Mouse (Mus musculus): ENCODE results near the gene Prr14. TPM values are rescaled to one million over a fixed set of nuclear protein-coding genes. Genes with fewer than 3 reads are reported as not detected.

Gene Prr14
- polyA plus RNA-seq, 1 experiment from 2014 or later = 55.9 TPM

- H3K9me3 ChIP-seq (replicated peaks) = no peaks in the 10 kb centered on the region
- peaks cover 32% of the 10 kb centered on the region for H3K36me3 ChIP-seq
- H3K4me3 ChIP-seq (replicated peaks) = peak overlapping the region; percentile 88
- peak overlapping the region; percentile 60 for H3K4me2 ChIP-seq (replicated peaks)
- 71% methylated on average over 3 of the region's 3 CpGs for WGBS
- 0 out of 2 replicates have a peak overlapping the region, but pooled peaks have one; percentile 99 for H3K27ac ChIP-seq (replicated peaks)
- H3K9ac ChIP-seq = no peak overlapping the region
- H3K4me1 ChIP-seq = peaks cover 14% of the 10 kb centered on the region
- ATAC-seq (ENCODE audit: insufficient number of reproducible peaks, low FRiP score, low TSS enrichment, low read depth) = no peak
- no peaks in the 10 kb centered on the region for H3K27me3 ChIP-seq
These were observed 54.4 kb downstream of the Prr14 start for GRCm38 (mm10) chr7:127513781-127514180.

GRCm38 (mm10) chr7:127515846-127516245, 56.4 kb downstream of the Prr14 start:
- Histone ChIP-seq H3K27ac (replicated peaks) (no peak overlapping the region), H3K4me3 (replicated peaks) (no peak overlapping the region), H3K4me2 (replicated peaks) (no peak overlapping the region), H3K4me1 (peaks cover 14% of the 10 kb centered on the region), H3K27me3 (no peaks in the 10 kb centered on the region), H3K9ac (no peak overlapping the region), H3K36me3 (peaks cover 46% of the 10 kb centered on the region), H3K9me3 (replicated peaks) (no peaks in the 10 kb centered on the region)
- 90% methylated on average over 7 of the region's 7 CpGs for WGBS
- no peak for ATAC-seq (ENCODE audit: insufficient number of reproducible peaks, low FRiP score, low TSS enrichment, low read depth)

- ATAC-seq (ENCODE audit: insufficient number of reproducible peaks, low FRiP score, low TSS enrichment, low read depth) = no peak
- Histone ChIP-seq H3K4me3 (replicated peaks) (no peak overlapping the region), H3K9me3 (replicated peaks) (no peaks in the 10 kb centered on the region), H3K27ac (replicated peaks) (no peak overlapping the region), H3K4me1 (peaks cover 11% of the 10 kb centered on the region), H3K4me2 (replicated peaks) (no peak overlapping the region), H3K9ac (no peak overlapping the region), H3K36me3 (peaks cover 51% of the 10 kb centered on the region), H3K27me3 (no peaks in the 10 kb centered on the region)
- WGBS = 92% methylated on average over 6 of the region's 7 CpGs
These were observed 56.9 kb downstream of the Prr14 start for GRCm38 (mm10) chr7:127516344-127516743.

- H3K4me2 ChIP-seq (replicated peaks) = no peak within 1 kb of the TSS
- no peaks in the 10 kb centered on the region for H3K9me3 ChIP-seq (replicated peaks)
- no peaks in the 10 kb centered on the region for H3K27me3 ChIP-seq
- no peaks in the 10 kb centered on the region for H3K4me1 ChIP-seq
- H3K27ac ChIP-seq (replicated peaks) = no peak within 1 kb of the TSS
- H3K4me3 ChIP-seq (replicated peaks) = no peak within 1 kb of the TSS
- no peak for ATAC-seq (ENCODE audit: insufficient number of reproducible peaks, low FRiP score, low TSS enrichment, low read depth)
- H3K36me3 ChIP-seq = peaks cover 80% of the 10 kb centered on the region
- 98% methylated on average over 3 of the region's 3 CpGs for WGBS
- no peak within 1 kb of the TSS for H3K9ac ChIP-seq
These were observed 59.9 kb downstream of the Prr14 start, which contains the start of gene Gm42715 for GRCm38 (mm10) chr7:127519284-127519683. Gene Gm42715, plus strand, starts transcription at chr7:127519584.

Small RNAs within 50 kb of the gene (microRNA-seq; reads per million reads assigned to microRNA genes)
- gene Gm47278 (ENCODE audit: borderline number of aligned reads) (not detected), gene Mir7060 (ENCODE audit: borderline number of aligned reads) (not detected)

Other genes starting within 250 kb of the Prr14 start
- gene Zfp553, start 226.6 kb upstream of the Prr14 start, polyA plus RNA-seq (2015; fragmentation: Nextera tagmentation; extraction: Ambion mirVana) = 41.3 and 42.5 TPM in 2 replicates
- 22.4 and 23.9 TPM in 2 replicates for gene Sept1, start 226.5 kb upstream of the Prr14 start, polyA plus RNA-seq (2015; fragmentation: Nextera tagmentation; extraction: Ambion mirVana)
- 73.7 and 77.5 TPM in 2 replicates for gene Zfp771, start 215.3 kb upstream of the Prr14 start, polyA plus RNA-seq (2015; fragmentation: Nextera tagmentation; extraction: Ambion mirVana)
- gene Dctpp1, start 198.9 kb upstream of the Prr14 start, polyA plus RNA-seq (2015; fragmentation: Nextera tagmentation; extraction: Ambion mirVana) = 141 and 142 TPM in 2 replicates
- gene Sephs2, start 185.6 kb upstream of the Prr14 start, polyA plus RNA-seq (2015; fragmentation: Nextera tagmentation; extraction: Ambion mirVana) = 53.7 and 58.5 TPM in 2 replicates
- gene Itgal, start 163.4 kb upstream of the Prr14 start, polyA plus RNA-seq (2015; fragmentation: Nextera tagmentation; extraction: Ambion mirVana) = 1.5 and 1.9 TPM in 2 replicates
- gene Zfp768, start 114.0 kb upstream of the Prr14 start, polyA plus RNA-seq (2015; fragmentation: Nextera tagmentation; extraction: Ambion mirVana) = 16.7 and 17.7 TPM in 2 replicates
- gene Zfp747, start 83.6 kb upstream of the Prr14 start, polyA plus RNA-seq (2015; fragmentation: Nextera tagmentation; extraction: Ambion mirVana) = 10.6 and 12.3 TPM in 2 replicates
- gene 9130019O22Rik, start 72.4 kb upstream of the Prr14 start, polyA plus RNA-seq (2015; fragmentation: Nextera tagmentation; extraction: Ambion mirVana) = 5.3 and 6.2 TPM in 2 replicates
- gene E430018J23Rik, start 66.0 kb upstream of the Prr14 start, polyA plus RNA-seq (2015; fragmentation: Nextera tagmentation; extraction: Ambion mirVana) = 8.4 and 9.2 TPM in 2 replicates
- 8.9 and 9.2 TPM in 2 replicates for gene Zfp764, start 52.8 kb upstream of the Prr14 start, polyA plus RNA-seq (2015; fragmentation: Nextera tagmentation; extraction: Ambion mirVana)
- 24.1 and 24.8 TPM in 2 replicates for gene Zfp688, start 37.5 kb upstream of the Prr14 start, polyA plus RNA-seq (2015; fragmentation: Nextera tagmentation; extraction: Ambion mirVana)
- gene Zfp689, start 10.5 kb upstream of the Prr14 start, polyA plus RNA-seq (2015; fragmentation: Nextera tagmentation; extraction: Ambion mirVana) = 8.0 and 8.8 TPM in 2 replicates
- 17.1 and 17.3 TPM in 2 replicates for gene Fbrs, start 19.6 kb downstream of the Prr14 start, polyA plus RNA-seq (2015; fragmentation: Nextera tagmentation; extraction: Ambion mirVana)
- 48.6 and 52.4 TPM in 2 replicates for gene Srcap, start 52.4 kb downstream of the Prr14 start, polyA plus RNA-seq (2015; fragmentation: Nextera tagmentation; extraction: Ambion mirVana)
- 14.6 and 14.7 TPM in 2 replicates for gene Gm42715, start 60.0 kb downstream of the Prr14 start, polyA plus RNA-seq (2015; fragmentation: Nextera tagmentation; extraction: Ambion mirVana)
- gene Tmem265, start 101.8 kb downstream of the Prr14 start, polyA plus RNA-seq (2015; fragmentation: Nextera tagmentation; extraction: Ambion mirVana) = 6.5 and 12.8 TPM in 2 replicates
- gene Phkg2, start 113.7 kb downstream of the Prr14 start, polyA plus RNA-seq (2015; fragmentation: Nextera tagmentation; extraction: Ambion mirVana) = 40.0 TPM in 2 replicates
- gene Ccdc189, start 129.0 kb downstream of the Prr14 start, polyA plus RNA-seq (2015; fragmentation: Nextera tagmentation; extraction: Ambion mirVana) = 19.2 and 29.0 TPM in 2 replicates
- 47.5 and 51.5 TPM in 2 replicates for gene Rnf40, start 129.2 kb downstream of the Prr14 start, polyA plus RNA-seq (2015; fragmentation: Nextera tagmentation; extraction: Ambion mirVana)
- gene Zfp629, start 156.2 kb downstream of the Prr14 start, polyA plus RNA-seq (2015; fragmentation: Nextera tagmentation; extraction: Ambion mirVana) = 11.4 and 11.9 TPM in 2 replicates
- 93.4 and 99.8 TPM in 2 replicates for gene Bcl7c, start 249.3 kb downstream of the Prr14 start, polyA plus RNA-seq (2015; fragmentation: Nextera tagmentation; extraction: Ambion mirVana)